Mouse (Mus musculus): ENCODE measurements around the gene Gm21094. TPM values are rescaled to one million over a fixed set of nuclear protein-coding genes. Genes with fewer than 3 reads are reported as not detected.
"Not testable (repeated sequence)": the region's sequence is repeated elsewhere in the genome, so short reads cannot be mapped to it uniquely, and the experiment has no call there.

The Gm21094 gene
- total RNA-seq (2014; fragmentation: Nextera tagmentation) (not detected in 2 replicates), total RNA-seq (2017) (not detected in 2 replicates), polyA plus RNA-seq (2012) (not detected in 2 replicates)

DNA sequence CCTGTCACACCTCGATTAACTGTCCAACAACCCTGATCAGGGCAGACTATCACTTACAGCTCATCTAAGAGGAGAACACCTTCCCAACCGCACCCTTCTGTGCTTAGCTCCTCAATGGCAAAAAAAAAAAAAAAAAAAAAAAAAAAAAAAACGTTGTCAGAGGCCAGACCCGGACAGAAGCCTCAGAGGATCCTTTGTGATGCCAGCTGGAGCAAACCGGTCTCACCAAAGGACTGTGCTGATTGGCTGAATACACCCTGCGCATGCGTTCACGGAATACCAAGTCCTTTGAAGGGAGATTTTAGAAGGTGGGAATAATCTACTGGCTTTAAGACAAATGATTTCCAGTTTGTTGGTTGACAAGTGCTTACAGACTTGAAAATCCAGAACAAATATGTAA lies at the start of gene Gm21094:
Gene Gm21094, minus strand, starts transcription at position 101 of the 400 bp plus-strand sequence.
- ATAC-seq (ENCODE audit: extremely low read depth, insufficient number of reproducible peaks, low FRiP score, poor library complexity, severe bottlenecking); H3K36me3 ChIP-seq (replicated peaks); H3K27me3 ChIP-seq (ENCODE audit: insufficient read depth, low read length); H3K9me3 ChIP-seq (replicated peaks); DNase-seq (ENCODE audit: low spot score); H3K4me3 ChIP-seq (ENCODE audit: low read depth, low read length); H3K4me1 ChIP-seq (ENCODE audit: insufficient read depth, low read depth, low read length): not testable (repeated sequence)
